Mouse (Mus musculus) liver, embryonic 11.5 days (tissue): ENCODE data around the gene Obp2b. TPM values are rescaled to one million over a fixed set of nuclear protein-coding genes. Genes with fewer than 3 reads are reported as not detected.

Experiments
- ATAC-seq: fragments of 200-750 bp; cut with Nextera tagmentation; replicated peaks from 2 replicates; pipeline ENCODE4 v1.8.0; 2017; ENCODE audit warnings: moderate number of reproducible peaks, mild to moderate bottlenecking, moderate TSS enrichment, moderate library complexity; ENCODE audit not compliant: low FRiP score
- DNase-seq: peaks from one replicate; pipeline ENCODE4 v3.0.0-alpha.2; 2017; ENCODE audit warnings: low spot score
- H3K27ac ChIP-seq: fragments of 300-500 bp; sonication (generic); 2 replicates; pipeline ENCODE4 v1.5.1; 2014; ENCODE audit warnings: mild to moderate bottlenecking, low read depth, low read length, control low read depth
- H3K27me3 ChIP-seq: fragments of 300-500 bp; sonication (generic); replicated peaks from 2 replicates; pipeline ENCODE4 v1.6.1; 2014; ENCODE audit warnings: low read length, mixed read lengths; ENCODE audit not compliant: control insufficient read depth, insufficient read depth
- H3K36me3 ChIP-seq: fragments of 300-500 bp; sonication (generic); 2 replicates; pipeline ENCODE4 v1.6.1; 2014; ENCODE audit warnings: mild to moderate bottlenecking, low read length, moderate library complexity, mixed read lengths; ENCODE audit not compliant: control insufficient read depth, insufficient read depth
- H3K4me1 ChIP-seq: fragments of 300-500 bp; sonication (generic); replicated peaks from 2 replicates; pipeline ENCODE4 v1.6.1; 2014; ENCODE audit warnings: low read length, mixed read lengths; ENCODE audit not compliant: control insufficient read depth, insufficient read depth
- H3K4me2 ChIP-seq: fragments of 300-500 bp; sonication (generic); 2 replicates; pipeline ENCODE4 v1.6.1; 2014; ENCODE audit warnings: mild to moderate bottlenecking, control low read depth, moderate library complexity
- H3K4me3 ChIP-seq: fragments of 300-500 bp; sonication (generic); 2 replicates; pipeline ENCODE4 v1.5.1; 2014; ENCODE audit warnings: low read depth, low read length, control low read depth
- H3K9ac ChIP-seq: fragments of 300-500 bp; sonication (generic); 2 replicates; pipeline ENCODE4 v1.6.1; 2014; ENCODE audit warnings: low read depth, low read length, control low read depth
- H3K9me3 ChIP-seq: fragments of 300-500 bp; sonication (generic); 2 replicates; pipeline ENCODE4 v1.6.1; 2016; ENCODE audit warnings: low read length, inconsistent platforms, mixed read lengths; ENCODE audit not compliant: control insufficient read depth
- WGBS: fragments of 180-500 bp; shearing (Covaris S2); extraction: QIAGEN DNeasy Blood & Tissue Kit; methylation state at CpG from one replicate; pipeline ENCODE4 v1.1.7; 2014; 5-methylcytosine and 5-hydroxymethylcytosine counted together
- polyA plus RNA-seq: library from polyadenylated mRNA; unstranded; fragments of >200 nt; fragmentation: Nextera tagmentation; extraction: Ambion mirVana; gene quantifications from 2 replicates; pipeline ENCODE4 v1.2.1, GENCODE M21; 2014

The Obp2b gene
- polyA plus RNA-seq, 1 experiment from 2014 or later = not detected

DNA sequence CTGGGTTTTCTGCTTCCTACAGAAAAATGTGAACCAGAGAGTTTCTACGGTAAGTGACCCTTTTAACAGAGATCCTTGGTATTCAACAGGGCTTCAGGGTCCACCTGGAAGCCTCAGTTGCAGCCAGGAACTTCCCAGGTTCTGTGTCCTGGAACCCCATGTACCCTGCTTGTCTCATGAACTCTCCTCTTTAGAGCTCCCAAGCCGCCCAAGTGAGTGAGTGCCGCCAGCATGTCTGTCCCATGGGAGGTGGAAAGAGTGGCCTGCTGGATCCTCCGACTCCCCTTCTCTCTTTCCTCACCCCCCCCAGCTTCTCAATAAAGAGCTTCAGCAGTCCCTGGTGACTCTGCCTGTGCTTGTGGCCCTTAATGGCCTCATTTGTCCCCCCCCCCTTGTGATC lies 31.0 kb downstream of the Obp2b start:
- no peak for ATAC-seq
- WGBS = 65% methylated on average over 4 of the region's 4 CpGs

DNA sequence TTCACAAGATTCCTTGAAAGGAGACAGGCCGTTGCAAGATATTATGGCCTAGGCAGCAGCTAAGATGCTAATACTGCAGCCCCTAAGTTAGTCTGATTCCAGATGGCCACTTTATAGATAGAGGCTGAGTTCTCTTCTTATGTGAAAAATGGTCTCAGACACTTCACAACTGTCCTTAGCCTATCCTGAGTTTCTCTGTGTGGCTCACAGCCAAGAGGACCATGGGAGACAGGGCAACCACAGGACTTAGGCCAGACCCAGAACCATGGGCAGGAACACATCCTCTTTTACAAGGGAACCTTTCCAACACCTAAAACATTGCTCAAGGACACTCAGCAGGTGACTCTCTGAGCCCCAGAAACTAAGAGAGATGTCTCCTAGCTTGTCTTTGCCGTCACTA lies 36.7 kb downstream of the Obp2b start:
- DNase-seq (no peak), ATAC-seq (no peak)
- no peak overlapping the region for H3K4me2 ChIP-seq
- no peak overlapping the region for H3K4me3 ChIP-seq
- H3K9me3 ChIP-seq = no peaks in the 10 kb centered on the region
- WGBS = 78% methylated on average over 2 of the region's 2 CpGs
- no peak overlapping the region for H3K9ac ChIP-seq
- no peaks in the 10 kb centered on the region for H3K27me3 ChIP-seq
- no peaks in the 10 kb centered on the region for H3K36me3 ChIP-seq
- no peak overlapping the region for H3K27ac ChIP-seq
- H3K4me1 ChIP-seq = no peaks in the 10 kb centered on the region

More for the DNA sequence above, 31.0 kb downstream of the Obp2b start:
- no peaks in the 10 kb centered on the region for H3K9me3 ChIP-seq
- H3K27ac ChIP-seq = no peak overlapping the region
- no peak overlapping the region for H3K4me2 ChIP-seq
- H3K27me3 ChIP-seq = no peaks in the 10 kb centered on the region
- no peak for DNase-seq
- H3K4me3 ChIP-seq = no peak overlapping the region
- no peak overlapping the region for H3K9ac ChIP-seq
- H3K36me3 ChIP-seq = no peaks in the 10 kb centered on the region
- H3K4me1 ChIP-seq = no peaks in the 10 kb centered on the region

- Histone ChIP-seq H3K27ac (no peak overlapping the region), H3K9ac (no peak overlapping the region), H3K36me3 (no peaks in the 10 kb centered on the region), H3K27me3 (0 out of 2 replicates have a peak, but pooled peaks cover 4% of the 10 kb centered on the region), H3K9me3 (no peaks in the 10 kb centered on the region), H3K4me1 (no peaks in the 10 kb centered on the region), H3K4me2 (no peak overlapping the region), H3K4me3 (no peak overlapping the region)
- no peak for DNase-seq
- ATAC-seq = no peak
- 76% methylated on average over 2 of the region's 2 CpGs for WGBS
These were observed 37.8 kb downstream of the Obp2b start for GRCm38 (mm10) chr2:25774640-25775039.

- WGBS = 74% methylated on average over 3 of the region's 3 CpGs
- no peak for ATAC-seq
- H3K4me2 ChIP-seq = no peak overlapping the region
- no peak overlapping the region for H3K27ac ChIP-seq
- H3K27me3 ChIP-seq = 0 out of 2 replicates have a peak, but pooled peaks cover 4% of the 10 kb centered on the region
- H3K4me3 ChIP-seq = no peak overlapping the region
- no peak for DNase-seq
- no peaks in the 10 kb centered on the region for H3K4me1 ChIP-seq
- H3K9me3 ChIP-seq = no peaks in the 10 kb centered on the region
- no peak overlapping the region for H3K9ac ChIP-seq
- H3K36me3 ChIP-seq = no peaks in the 10 kb centered on the region
These were observed 39.2 kb downstream of the Obp2b start for GRCm38 (mm10) chr2:25775991-25776390.

GRCm38 (mm10) chr2:25776717-25777116 lies 39.9 kb downstream of the Obp2b start, which contains the start of gene Lcn11:
TSS of gene Lcn11 (plus strand) at chr2:25777017.
- H3K4me2 ChIP-seq = no peak within 1 kb of the TSS
- H3K27ac ChIP-seq = no peak within 1 kb of the TSS
- H3K9me3 ChIP-seq = no peaks in the 10 kb centered on the region
- H3K27me3 ChIP-seq = 0 out of 2 replicates have a peak, but pooled peaks cover 4% of the 10 kb centered on the region
- DNase-seq (no peak), ATAC-seq (no peak)
- H3K9ac ChIP-seq = no peak within 1 kb of the TSS
- H3K4me3 ChIP-seq = no peak within 1 kb of the TSS
- 79% methylated on average over 1 of the region's 1 CpGs for WGBS
- no peaks in the 10 kb centered on the region for H3K4me1 ChIP-seq
- H3K36me3 ChIP-seq = no peaks in the 10 kb centered on the region

- Histone ChIP-seq H3K4me1 (no peaks in the 10 kb centered on the region), H3K9me3 (no peaks in the 10 kb centered on the region), H3K9ac (no peak overlapping the region), H3K36me3 (no peaks in the 10 kb centered on the region), H3K4me2 (no peak overlapping the region), H3K27ac (no peak overlapping the region), H3K4me3 (no peak overlapping the region), H3K27me3 (0 out of 2 replicates have a peak, but pooled peaks cover 4% of the 10 kb centered on the region)
- DNase-seq (no peak), ATAC-seq (no peak)
- 80% methylated on average over 9 of the region's 9 CpGs for WGBS
These were observed 42.3 kb downstream of the Obp2b start for GRCm38 (mm10) chr2:25779076-25779475.

- no peak for ATAC-seq
- Histone ChIP-seq H3K27me3 (0 out of 2 replicates have a peak, but pooled peaks cover 4% of the 10 kb centered on the region), H3K27ac (no peak overlapping the region), H3K4me2 (no peak overlapping the region), H3K4me3 (no peak overlapping the region), H3K4me1 (no peaks in the 10 kb centered on the region), H3K9ac (no peak overlapping the region), H3K36me3 (no peaks in the 10 kb centered on the region), H3K9me3 (no peaks in the 10 kb centered on the region)
- WGBS = 50% methylated on average over 4 of the region's 4 CpGs
- no peak for DNase-seq
These were observed 44.1 kb downstream of the Obp2b start for GRCm38 (mm10) chr2:25780921-25781320.

DNA sequence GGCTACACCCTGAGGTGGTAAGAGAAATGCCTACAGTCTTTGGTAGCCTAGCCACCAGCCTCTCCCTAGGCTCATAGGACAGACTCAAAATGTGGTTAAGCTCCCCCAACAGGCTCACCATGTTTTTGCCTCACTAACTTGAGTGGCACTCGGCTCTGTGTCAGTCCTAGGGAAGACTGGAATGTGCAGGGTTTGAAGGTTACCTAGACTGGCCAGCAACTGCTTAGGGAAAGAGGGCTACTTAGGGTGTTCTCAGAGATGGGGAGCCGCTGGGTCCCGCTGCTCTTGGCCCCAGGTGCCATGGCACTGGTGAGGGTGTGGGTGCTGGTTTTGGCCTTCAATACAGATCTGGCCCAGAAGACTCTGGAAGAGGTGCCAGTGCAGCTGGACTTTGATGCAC lies 45.1 kb downstream of the Obp2b start, which contains the start of gene Gm13539:
Gene Gm13539, plus strand, starts transcription at position 301 of the 400 bp plus-strand sequence.
- ATAC-seq (no peak), DNase-seq (no peak)
- no peak within 1 kb of the TSS for H3K4me3 ChIP-seq
- H3K4me1 ChIP-seq = no peaks in the 10 kb centered on the region
- H3K9me3 ChIP-seq = no peaks in the 10 kb centered on the region
- WGBS = 84% methylated on average over 3 of the region's 3 CpGs
- no peak within 1 kb of the TSS for H3K27ac ChIP-seq
- 0 out of 2 replicates have a peak, but pooled peaks cover 4% of the 10 kb centered on the region for H3K27me3 ChIP-seq
- no peak within 1 kb of the TSS for H3K4me2 ChIP-seq
- H3K9ac ChIP-seq = no peak within 1 kb of the TSS
- no peaks in the 10 kb centered on the region for H3K36me3 ChIP-seq

- no peaks in the 10 kb centered on the region for H3K4me1 ChIP-seq
- H3K4me2 ChIP-seq = no peak overlapping the region
- DNase-seq (no peak), ATAC-seq (no peak)
- H3K4me3 ChIP-seq = no peak overlapping the region
- H3K36me3 ChIP-seq = no peaks in the 10 kb centered on the region
- H3K9ac ChIP-seq = no peak overlapping the region
- no peaks in the 10 kb centered on the region for H3K27me3 ChIP-seq
- H3K9me3 ChIP-seq = no peaks in the 10 kb centered on the region
- 78% methylated on average over 5 of the region's 5 CpGs for WGBS
- H3K27ac ChIP-seq = no peak overlapping the region
These were observed 48.9 kb downstream of the Obp2b start for GRCm38 (mm10) chr2:25785573-25786322.
